Mouse (Mus musculus): ENCODE measurements around the gene Olfr1202. TPM values are rescaled to one million over a fixed set of nuclear protein-coding genes. Genes with fewer than 3 reads are reported as not detected.

The Olfr1202 gene
- total RNA-seq (2021), result not detected
- long read RNA-seq, experiment 1, result 0 reads
- long read RNA-seq, experiment 2, result 0 reads

DNA sequence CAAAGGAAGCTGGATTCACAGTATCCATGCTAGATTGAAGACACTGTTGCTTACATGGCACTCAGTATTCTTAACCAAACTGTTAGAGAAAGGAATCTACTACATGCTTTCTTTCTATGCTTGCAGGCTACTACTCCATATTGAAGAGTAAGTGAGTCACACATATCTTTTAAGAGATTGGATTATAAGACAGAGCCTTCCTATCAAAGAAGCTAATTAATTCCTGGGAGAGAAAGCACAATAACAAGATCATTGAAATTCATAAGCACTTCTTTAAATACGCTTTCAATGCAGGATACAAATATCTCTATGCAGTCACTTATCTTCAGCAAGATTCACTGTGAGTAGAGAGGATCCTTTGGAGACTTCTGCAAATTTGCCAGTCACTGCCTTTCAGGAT lies at the start of gene Olfr1202:
Gene Olfr1202, plus strand, starts transcription at position 301 of the 400 bp plus-strand sequence.
- no peak for DNase-seq (ENCODE audit: low spot score in 2 of 2)

DNA sequence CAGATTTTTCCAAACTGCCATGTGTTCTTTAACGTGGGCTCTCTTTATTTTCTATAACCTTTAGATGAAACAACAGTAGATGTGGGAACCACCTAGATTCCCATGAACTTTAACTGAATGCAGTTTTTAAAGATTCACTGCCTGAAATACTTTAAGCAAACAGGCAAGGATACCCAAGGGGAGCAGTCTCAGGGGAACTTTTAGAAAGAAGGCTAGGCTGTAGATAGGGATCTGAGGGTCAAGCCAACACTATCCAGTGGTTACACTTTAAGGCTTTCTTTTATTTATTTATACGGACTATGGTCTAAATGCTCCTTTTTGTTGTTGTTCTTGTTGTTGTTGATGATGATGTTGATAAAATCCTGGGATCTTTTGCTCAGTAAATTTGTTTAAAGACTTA lies 43.9 kb upstream of the Olfr1202 start, which contains the start of gene Olfr1200:
Gene Olfr1200, minus strand, starts transcription at position 101 of the 400 bp plus-strand sequence.
- no peak for DNase-seq (ENCODE audit: low spot score in 2 of 2)

DNA sequence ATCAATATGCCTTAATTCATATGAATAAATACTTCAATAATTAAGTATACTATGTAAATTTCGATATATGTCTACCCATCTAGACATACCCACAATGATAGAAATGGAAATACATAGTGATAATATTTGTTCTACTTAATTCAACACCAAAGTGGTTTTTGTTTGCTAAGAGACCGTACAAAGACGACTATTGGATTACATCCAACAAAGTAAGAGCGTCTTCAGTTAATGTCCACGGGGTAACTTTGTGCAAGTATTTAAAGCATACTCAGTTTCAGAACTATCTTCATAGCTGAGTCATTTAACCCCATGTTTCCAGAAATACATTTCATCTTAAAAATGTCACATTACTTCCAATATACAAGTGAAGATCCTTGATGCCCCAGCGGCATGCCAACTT lies 21.6 kb upstream of the Olfr1202 start, which contains the start of gene Olfr1201:
Gene Olfr1201, plus strand, starts transcription at position 301 of the 400 bp plus-strand sequence.
- no peak for DNase-seq (ENCODE audit: low spot score in 2 of 2)

DNA sequence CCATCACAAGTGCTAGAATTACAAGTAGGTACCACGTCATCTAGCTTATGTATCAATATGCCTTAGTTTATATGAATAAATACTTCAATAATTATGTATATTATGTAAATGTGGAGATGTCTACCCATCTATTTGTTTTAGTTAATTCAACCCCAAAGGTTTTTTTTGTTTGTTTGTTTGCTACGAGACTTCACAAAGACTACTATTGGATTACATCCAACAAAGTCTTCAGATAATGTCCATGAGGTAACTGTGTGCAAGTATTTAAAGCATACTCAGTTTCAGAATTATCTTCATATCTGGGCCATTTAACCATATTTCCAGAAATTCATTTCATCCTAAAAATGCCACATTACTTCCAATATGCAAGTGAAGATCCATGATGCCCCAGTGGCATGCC lies 15.1 kb downstream of the Olfr1202 start, which contains the start of gene Olfr1205:
Gene Olfr1205, plus strand, starts transcription at position 301 of the 400 bp plus-strand sequence.
- DNase-seq (ENCODE audit: low spot score in 2 of 2), result no peak

DNA sequence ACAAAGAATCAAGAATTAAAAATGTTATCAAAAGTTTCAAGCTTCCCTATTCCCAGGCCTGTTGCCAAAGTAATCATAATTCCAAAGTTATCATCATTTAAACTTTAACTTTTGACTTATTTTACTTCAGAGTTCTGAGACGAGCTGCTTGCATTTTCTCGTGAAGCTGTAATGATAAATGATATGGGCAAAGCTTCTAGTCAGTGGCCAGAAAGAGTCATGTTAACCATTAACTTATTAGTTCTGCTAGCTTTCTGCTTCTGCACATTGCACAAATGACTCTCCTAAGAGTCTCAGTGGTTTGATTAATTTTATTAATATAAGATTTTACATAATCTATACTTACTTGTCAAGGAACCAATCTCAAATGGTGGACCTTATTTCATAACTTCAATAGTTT lies 24.2 kb downstream of the Olfr1202 start:
- DNase-seq (ENCODE audit: low spot score in 2 of 2), result no peak

DNA sequence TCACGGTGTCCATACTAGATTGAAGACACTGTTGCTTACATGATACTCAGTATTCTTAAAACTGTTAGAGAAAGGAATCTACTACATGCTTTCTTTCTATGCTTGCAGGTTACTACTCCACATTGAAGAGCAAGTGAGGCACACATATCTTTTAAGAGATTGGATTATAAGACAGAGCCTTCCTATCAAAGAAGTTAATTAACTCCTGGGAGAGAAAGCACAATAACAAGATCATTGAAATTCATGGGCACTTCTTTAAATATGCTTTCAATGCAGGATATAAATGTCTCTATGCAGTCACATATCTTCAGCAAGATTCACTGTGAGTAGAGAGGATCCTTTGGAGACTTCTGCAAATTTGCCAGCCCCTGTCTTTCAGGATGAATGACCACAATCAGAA lies 34.7 kb downstream of the Olfr1202 start, which contains the start of gene Olfr1204:
Gene Olfr1204, plus strand, starts transcription at position 301 of the 400 bp plus-strand sequence.
- no peak for DNase-seq (ENCODE audit: low spot score in 2 of 2)

DNA sequence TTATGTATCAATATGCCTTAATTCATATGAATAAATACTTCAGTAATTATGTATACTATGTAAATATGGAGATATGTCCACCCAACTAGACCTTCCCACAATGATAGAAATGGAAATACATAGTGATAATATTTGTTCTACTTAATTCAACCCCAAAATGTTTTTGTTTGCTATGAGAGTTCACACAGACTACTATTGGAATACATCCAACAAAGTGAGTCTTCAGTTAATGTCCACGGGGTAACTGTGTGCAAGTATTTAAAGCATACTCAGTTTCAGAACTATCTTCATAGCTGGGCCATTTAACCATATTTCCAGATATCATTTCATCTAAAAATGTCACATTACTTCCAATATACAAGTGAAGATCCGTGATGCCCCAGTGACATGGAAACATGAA lies 48.6 kb downstream of the Olfr1202 start, which contains the start of gene Olfr1206:
Gene Olfr1206, plus strand, starts transcription at position 301 of the 400 bp plus-strand sequence.
- DNase-seq (ENCODE audit: low spot score in 2 of 2), result no peak

Other genes with a start within 250 kb of the Olfr1202 start
- not detected for gene Olfr1189, start 228.0 kb upstream of the Olfr1202 start, total RNA-seq (2021)
- gene Olfr1191-ps1, start 174.0 kb upstream of the Olfr1202 start, total RNA-seq (2021), result not detected
- not detected for gene Olfr1192-ps1, start 166.0 kb upstream of the Olfr1202 start, total RNA-seq (2021)
- not detected for gene Olfr1193, start 138.9 kb upstream of the Olfr1202 start, total RNA-seq (2021)
- gene Olfr1195, start 125.3 kb upstream of the Olfr1202 start, total RNA-seq (2021), result not detected
- not detected for gene Olfr1196, start 109.9 kb upstream of the Olfr1202 start, total RNA-seq (2021)
- gene Olfr1197, start 82.1 kb upstream of the Olfr1202 start, total RNA-seq (2021), result not detected
- not detected for gene Olfr1198, start 63.1 kb upstream of the Olfr1202 start, total RNA-seq (2021)
- gene Olfr1199, start 54.0 kb upstream of the Olfr1202 start, total RNA-seq (2021), result not detected
- not detected for gene Olfr1200, start 44.0 kb upstream of the Olfr1202 start, total RNA-seq (2021)
- not detected for gene Olfr1201, start 21.5 kb upstream of the Olfr1202 start, total RNA-seq (2021)
- gene Olfr1205, start 15.2 kb downstream of the Olfr1202 start, total RNA-seq (2021), result not detected
- gene Olfr1204, start 34.8 kb downstream of the Olfr1202 start, total RNA-seq (2021), result not detected
- not detected for gene Olfr1206, start 48.7 kb downstream of the Olfr1202 start, total RNA-seq (2021)
- gene Olfr1208, start 87.8 kb downstream of the Olfr1202 start, total RNA-seq (2021), result not detected
- gene Olfr1209, start 100.7 kb downstream of the Olfr1202 start, total RNA-seq (2021), result not detected
- not detected for gene Olfr1211, start 123.6 kb downstream of the Olfr1202 start, total RNA-seq (2021)
- gene Olfr1212, start 139.5 kb downstream of the Olfr1202 start, total RNA-seq (2021), result not detected
- gene Gm13762, start 165.8 kb downstream of the Olfr1202 start, total RNA-seq (2021), result not detected
- not detected for gene Olfr1214, start 178.2 kb downstream of the Olfr1202 start, total RNA-seq (2021)
- not detected for gene Olfr1215, start 192.5 kb downstream of the Olfr1202 start, total RNA-seq (2021)
- gene Olfr1216, start 203.8 kb downstream of the Olfr1202 start, total RNA-seq (2021), result not detected
- gene Olfr1217, start 217.6 kb downstream of the Olfr1202 start, total RNA-seq (2021), result not detected
- gene Olfr1218, start 246.7 kb downstream of the Olfr1202 start, total RNA-seq (2021), result not detected

Measured in adrenal gland, adult 18-20 months (tissue).